Mouse (Mus musculus): Measurements from ENCODE around the gene Rhot2. TPM values are rescaled to one million over a fixed set of nuclear protein-coding genes. Genes with fewer than 3 reads are reported as not detected.

Gene Rhot2
- 10 to 100 TPM; 71.6 to 98.5 TPM for total RNA-seq (2021)
- long read RNA-seq, experiment 1, transcript Rhot2-201 (19 exons, 3,189 nt): major isoform, 16 of 43 reads
- long read RNA-seq, experiment 1, partial matches to known transcripts: 16 of 43 reads
- long read RNA-seq, experiment 1, other reads (novel, unspliced or antisense): 11 of 43 reads
- long read RNA-seq, experiment 2, transcript Rhot2-201 (19 exons, 3,189 nt): major isoform, 9 of 30 reads
- long read RNA-seq, experiment 2, partial matches to known transcripts: 10 of 30 reads
- long read RNA-seq, experiment 2, other reads (novel, unspliced or antisense): 11 of 30 reads

GRCm38 (mm10) chr17:25844396-25844901, at the start of gene Rhot2:
Gene Rhot2 (minus strand): TSS chr17:25844851.
- peak; percentile 97 for DNase-seq

GRCm38 (mm10) chr17:25893975-25894617, 49.4 kb upstream of the Rhot2 start:
- DNase-seq: peak; percentile 80

- DNase-seq: no peak
These were observed 44.2 kb upstream of the Rhot2 start for GRCm38 (mm10) chr17:25888837-25889236.

GRCm38 (mm10) chr17:25887467-25887866, 42.8 kb upstream of the Rhot2 start:
- no peak for DNase-seq

GRCm38 (mm10) chr17:25886806-25887205, 42.2 kb upstream of the Rhot2 start:
- no peak for DNase-seq

GRCm38 (mm10) chr17:25885636-25886035, 41.0 kb upstream of the Rhot2 start:
- DNase-seq: peak; percentile 30

GRCm38 (mm10) chr17:25883824-25884223, 39.2 kb upstream of the Rhot2 start:
- DNase-seq: no peak

- DNase-seq: no peak
These were observed 38.6 kb upstream of the Rhot2 start for GRCm38 (mm10) chr17:25883268-25883667.

- DNase-seq: peak; percentile 41
These were observed 37.7 kb upstream of the Rhot2 start for GRCm38 (mm10) chr17:25882306-25882705.

GRCm38 (mm10) chr17:25881691-25882090, 37.0 kb upstream of the Rhot2 start:
- DNase-seq: no peak

GRCm38 (mm10) chr17:25880913-25881641, 36.4 kb upstream of the Rhot2 start:
- no peak for DNase-seq

- no peak for DNase-seq
These were observed 35.7 kb upstream of the Rhot2 start, which contains the start of gene Wfikkn1 for GRCm38 (mm10) chr17:25880196-25880910. Gene Wfikkn1 (minus strand): TSS chr17:25880858.

- no peak for DNase-seq
These were observed 35.1 kb upstream of the Rhot2 start for GRCm38 (mm10) chr17:25879750-25880149.

- DNase-seq: peak; percentile 69
These were observed 34.6 kb upstream of the Rhot2 start for GRCm38 (mm10) chr17:25879261-25879660.

GRCm38 (mm10) chr17:25878611-25879180, 34.0 kb upstream of the Rhot2 start:
- DNase-seq: no peak

GRCm38 (mm10) chr17:25877741-25878610, 33.3 kb upstream of the Rhot2 start:
- DNase-seq: no peak

GRCm38 (mm10) chr17:25877025-25877424, 32.4 kb upstream of the Rhot2 start:
- DNase-seq: no peak

GRCm38 (mm10) chr17:25876347-25876915, 31.8 kb upstream of the Rhot2 start:
- DNase-seq: peak; percentile 24

- DNase-seq: peak; percentile 93
These were observed 30.8 kb upstream of the Rhot2 start for GRCm38 (mm10) chr17:25875171-25876136.
